Mouse (Mus musculus) cerebellum, adult 2 months (tissue): ENCODE measurements around the gene Lemd1.

Experiments used
- CTCF ChIP-seq: fragments of 200-500 bp; IDR thresholded peaks from 2 replicates; pipeline ENCODE4 v1.5.1; 2011; ENCODE audit warnings: low read depth, mild to moderate bottlenecking, control low read depth, low read length, moderate library complexity, borderline replicate concordance; ENCODE audit not compliant: insufficient read depth
- POLR2A ChIP-seq: fragments of 200-500 bp; IDR thresholded peaks from 2 replicates; pipeline ENCODE4 v1.6.1; 2011; ENCODE audit warnings: low read length, control low read depth, borderline replicate concordance; ENCODE audit not compliant: insufficient read depth

DNA sequence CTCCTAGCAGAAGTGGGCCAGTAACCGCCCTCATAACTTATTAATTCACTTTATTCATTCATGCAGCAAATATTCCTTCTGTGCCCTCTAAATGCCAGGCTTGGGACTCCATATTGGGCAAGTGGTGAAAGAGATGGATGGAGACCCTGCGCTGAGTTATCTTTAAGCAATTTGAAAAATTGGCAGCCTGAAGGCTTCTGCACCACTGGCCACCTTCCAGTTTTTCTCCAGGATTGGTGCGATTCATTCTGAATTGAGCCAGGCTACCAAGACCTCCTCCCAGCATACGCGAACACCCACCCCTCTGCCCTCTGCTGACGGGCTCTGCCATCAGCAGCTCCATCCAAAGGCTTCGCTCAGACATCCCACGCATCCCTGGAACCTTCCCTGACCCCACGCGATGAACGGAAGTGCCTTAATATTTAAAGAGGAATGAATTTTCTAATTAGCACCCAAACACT, 96.8 kb downstream of the Lemd1 start:
- TF ChIP-seq CTCF (no peak), POLR2A (no peak)
